Mouse (Mus musculus): Measurements from ENCODE around the gene Sln.

DNA sequence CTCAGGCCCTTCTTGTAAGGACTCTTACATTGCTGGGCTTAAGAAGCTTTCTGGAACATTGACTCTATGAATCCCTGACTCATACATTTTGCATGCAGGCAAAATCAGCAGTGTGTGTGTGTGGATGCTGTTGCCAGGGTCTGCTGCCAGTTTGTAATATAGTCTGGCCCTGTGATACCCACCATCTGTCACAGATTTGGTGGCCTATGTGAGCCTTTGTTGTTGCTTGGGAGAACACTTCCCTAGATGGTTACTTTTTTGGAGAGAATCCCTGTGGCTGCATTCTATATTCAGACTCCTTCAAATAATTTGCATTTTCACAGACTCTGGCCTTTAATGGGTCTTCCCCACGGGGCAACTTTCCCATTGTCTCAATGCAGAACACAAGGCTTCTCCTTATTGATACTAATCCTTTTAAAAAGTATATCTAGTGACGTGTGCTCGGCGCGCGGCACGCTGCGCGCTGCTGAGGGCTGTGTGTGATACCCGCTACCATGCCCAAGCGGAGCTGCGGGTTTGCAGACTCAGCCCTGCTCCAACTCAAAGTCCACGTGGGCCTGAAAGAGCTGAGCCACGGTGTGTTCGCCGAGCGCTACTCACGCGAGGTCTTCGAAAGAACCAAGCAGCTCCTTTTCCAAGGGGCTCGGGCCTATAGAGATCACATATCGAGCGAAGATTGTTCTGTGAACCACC lies 33.8 kb downstream of the Sln start:
- TF ChIP-seq POLR2A (IDR thresholded peaks at IDR 0.05; ENCODE audit: insufficient read depth, low read depth, low read length) (no peak), CTCF (IDR thresholded peaks at IDR 0.05) (no peak)

Measured in heart, adult 2 months (tissue).